Mouse (Mus musculus) hindbrain, embryonic 16.5 days (tissue): Measurements from ENCODE around the gene Zfp981. TPM values are rescaled to one million over a fixed set of nuclear protein-coding genes. Genes with fewer than 3 reads are reported as not detected.
"Not testable (repeated sequence)": the region's sequence is repeated elsewhere in the genome, so short reads cannot be mapped to it uniquely, and the experiment has no call there.

ENCODE experiments used
- ATAC-seq: fragments of 200-750 bp; cut with Nextera tagmentation; 2 replicates; pipeline ENCODE4 v1.8.0; 2017; ENCODE audit warnings: moderate TSS enrichment, moderate library complexity
- H3K27ac ChIP-seq: fragments of 300-500 bp; sonication (generic); 2 replicates; pipeline ENCODE4 v1.5.1; 2014; ENCODE audit warnings: low read depth, mild to moderate bottlenecking, control low read depth, low read length, moderate library complexity
- H3K27me3 ChIP-seq: fragments of 300-500 bp; sonication (generic); replicated peaks from 2 replicates; pipeline ENCODE4 v1.6.1; 2014; ENCODE audit warnings: low read length; ENCODE audit not compliant: control insufficient read depth, insufficient read depth
- H3K36me3 ChIP-seq: fragments of 300-500 bp; sonication (generic); 2 replicates; pipeline ENCODE4 v1.6.1; 2014; ENCODE audit warnings: mild to moderate bottlenecking, low read length, moderate library complexity, mixed read lengths; ENCODE audit not compliant: control insufficient read depth, insufficient read depth
- H3K4me1 ChIP-seq: fragments of 300-500 bp; sonication (generic); 2 replicates; pipeline ENCODE4 v1.6.1; 2014; ENCODE audit warnings: low read depth, low read length; ENCODE audit not compliant: control insufficient read depth, insufficient read depth
- H3K4me2 ChIP-seq: fragments of 300-500 bp; sonication (generic); 2 replicates; pipeline ENCODE4 v1.6.1; 2014; ENCODE audit warnings: mild to moderate bottlenecking, low read length, control low read depth, moderate library complexity
- H3K4me3 ChIP-seq: fragments of 300-500 bp; sonication (generic); 2 replicates; pipeline ENCODE4 v1.5.1; 2014; ENCODE audit warnings: mild to moderate bottlenecking, low read length, control low read depth, moderate library complexity
- H3K9ac ChIP-seq: fragments of 300-500 bp; sonication (generic); 2 replicates; pipeline ENCODE4 v1.6.1; 2014; ENCODE audit warnings: low read depth, mild to moderate bottlenecking, control low read depth, low read length, moderate library complexity
- H3K9me3 ChIP-seq: fragments of 300-500 bp; sonication (generic); 2 replicates; pipeline ENCODE4 v1.6.1; 2014; ENCODE audit warnings: mild to moderate bottlenecking, low read length, moderate library complexity; ENCODE audit not compliant: control insufficient read depth
- WGBS: fragments of 180-500 bp; shearing (Covaris S2); extraction: QIAGEN DNeasy Blood & Tissue Kit; methylation state at CpG from one replicate; pipeline ENCODE4 v1.1.7; 2014; 5-methylcytosine and 5-hydroxymethylcytosine counted together
- polyA plus RNA-seq: library from polyadenylated mRNA; unstranded; fragments of >200 nt; fragmentation: Nextera tagmentation; extraction: Ambion mirVana; gene quantifications from 2 replicates; pipeline ENCODE4 v1.2.1, GENCODE M21; 2015

The Zfp981 gene
- polyA plus RNA-seq, 1 experiment from 2014 or later = 0.39 TPM

- H3K9me3 ChIP-seq, H3K27me3 ChIP-seq, H3K27ac ChIP-seq, H3K9ac ChIP-seq, H3K4me1 ChIP-seq, H3K4me2 ChIP-seq, H3K36me3 ChIP-seq: not testable (repeated sequence)
- 3% methylated on average over 13 of the region's 111 CpGs for WGBS
- peak overlapping the region; percentile 21; the same call in 1 of the 2 replicates for H3K4me3 ChIP-seq
- ATAC-seq = peak; percentile 87
Observed at GRCm38 (mm10) chr4:146579905-146580873, 78.4 kb downstream of the Zfp981 start.

Other genes starting within 250 kb of the Zfp981 start
- 2.7 TPM in 2 replicates for gene Zfp992, start 53.0 kb upstream of the Zfp981 start, polyA plus RNA-seq
- 2.3 and 2.9 TPM in 2 replicates for gene Zfp993, start 108.9 kb downstream of the Zfp981 start, polyA plus RNA-seq